Mouse (Mus musculus) mouse embryonic stem cell (cell line): ENCODE results near the gene Disp3.

Source experiments
- in situ Hi-C, 2 experiments: fragments of 300-500 bp; cut with MboI; formaldehyde crosslinking; loops; 1 replicate in 1 of 2; 3 replicates in 1 of 2; pipeline ENCODE4 v1.14.3; 2019 to 2020; ENCODE audit warnings: low sequenced_read_pairs in 2 of 2, low pct_unique_long_range_greater_than_20kb in 1 of 2, mixed read lengths in 1 of 2; ENCODE audit not compliant: unreplicated experiment in 1 of 2

The Disp3 gene

DNA sequence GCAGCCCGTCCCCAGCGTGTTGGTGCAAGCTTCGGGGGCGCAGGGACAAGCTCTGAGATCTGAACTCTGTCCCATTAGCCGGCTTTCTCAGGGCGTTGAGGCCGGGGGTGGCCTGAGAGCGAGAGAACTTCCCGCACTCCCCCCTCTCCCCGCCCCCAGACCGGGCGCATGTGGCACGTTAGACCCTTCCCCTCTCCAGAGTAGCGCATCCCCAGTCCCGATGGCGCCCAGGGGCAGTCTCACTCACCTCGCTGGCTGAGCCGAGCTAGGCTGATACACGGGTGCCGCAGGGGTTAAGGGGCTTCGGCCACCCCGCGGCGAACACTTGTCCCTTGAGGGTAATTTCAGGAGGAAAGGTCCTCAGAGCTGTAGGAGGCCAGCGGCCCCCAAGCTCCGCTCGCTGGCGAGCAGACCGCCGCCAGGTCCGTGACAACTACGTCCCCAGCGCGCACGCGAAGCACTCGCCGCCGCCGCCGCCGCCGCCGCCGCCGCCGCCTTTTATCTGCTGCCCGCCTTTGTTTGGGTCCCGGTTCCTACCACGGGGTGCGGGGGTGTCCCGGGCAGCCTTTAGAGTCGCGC lies at the start of gene Disp3:
Gene Disp3, minus strand, starts transcription at position 490 of the 579 bp plus-strand sequence.
- in situ Hi-C loops: no loop called here

DNA sequence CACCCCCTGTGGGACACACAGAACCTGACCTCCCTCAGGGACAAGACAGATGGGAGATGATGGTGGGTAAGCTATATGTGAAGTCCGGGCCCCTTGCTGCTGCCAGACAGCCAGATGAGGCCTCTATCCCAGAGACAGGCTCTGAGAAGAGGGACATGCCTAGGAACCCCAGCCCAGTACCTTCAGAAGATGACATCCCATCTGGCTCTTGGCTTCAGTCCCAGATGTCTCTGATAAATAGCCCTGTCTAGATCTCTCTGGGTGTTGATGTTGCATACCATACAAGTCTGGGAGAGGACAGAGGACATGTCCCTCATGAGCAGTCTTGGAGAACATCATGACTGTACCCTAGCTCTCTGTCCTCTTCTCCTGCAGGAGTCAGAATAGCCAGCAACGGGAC lies 42.5 kb upstream of the Disp3 start:
- in situ Hi-C loops: no loop called here

DNA sequence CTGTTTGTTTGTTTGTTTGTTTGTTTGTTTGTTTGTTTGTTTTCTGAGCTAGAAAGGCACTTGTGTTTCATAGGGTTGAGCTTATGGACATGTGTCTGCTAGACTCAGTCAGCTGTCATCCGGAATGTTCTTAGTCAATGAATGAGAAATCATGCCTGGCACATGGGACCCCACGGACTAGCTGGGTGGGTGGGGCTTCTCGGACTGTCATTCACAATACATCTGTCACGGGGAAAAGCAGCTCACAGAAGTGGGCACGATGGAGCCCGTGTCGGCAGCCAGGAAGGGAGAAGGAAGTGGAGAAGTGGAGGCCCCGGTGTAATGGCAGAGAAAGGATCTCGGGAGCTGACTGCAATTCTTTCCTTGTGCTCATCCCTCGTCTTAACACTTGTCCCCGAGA lies 41.7 kb upstream of the Disp3 start:
- in situ Hi-C loops: no loop called here

DNA sequence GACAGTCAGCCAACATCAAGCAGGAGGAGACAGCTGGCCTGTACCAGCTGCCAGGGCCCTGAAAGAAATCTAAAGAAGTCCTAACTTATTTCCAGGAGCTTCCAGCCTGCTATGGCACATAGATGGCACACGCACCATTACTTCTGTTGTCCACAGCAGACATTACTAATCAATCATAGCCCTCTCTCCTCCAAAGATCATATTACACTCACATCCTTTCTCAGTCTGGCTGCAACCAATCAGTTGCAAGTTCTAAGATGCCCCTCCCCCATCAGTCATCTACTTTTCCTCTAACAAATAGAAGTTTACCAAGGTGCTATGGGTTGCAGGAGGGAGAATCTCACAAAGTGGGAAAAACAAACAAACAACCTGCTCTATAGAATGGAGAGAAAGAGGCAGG lies 40.5 kb upstream of the Disp3 start:
- in situ Hi-C loops: no loop called here

DNA sequence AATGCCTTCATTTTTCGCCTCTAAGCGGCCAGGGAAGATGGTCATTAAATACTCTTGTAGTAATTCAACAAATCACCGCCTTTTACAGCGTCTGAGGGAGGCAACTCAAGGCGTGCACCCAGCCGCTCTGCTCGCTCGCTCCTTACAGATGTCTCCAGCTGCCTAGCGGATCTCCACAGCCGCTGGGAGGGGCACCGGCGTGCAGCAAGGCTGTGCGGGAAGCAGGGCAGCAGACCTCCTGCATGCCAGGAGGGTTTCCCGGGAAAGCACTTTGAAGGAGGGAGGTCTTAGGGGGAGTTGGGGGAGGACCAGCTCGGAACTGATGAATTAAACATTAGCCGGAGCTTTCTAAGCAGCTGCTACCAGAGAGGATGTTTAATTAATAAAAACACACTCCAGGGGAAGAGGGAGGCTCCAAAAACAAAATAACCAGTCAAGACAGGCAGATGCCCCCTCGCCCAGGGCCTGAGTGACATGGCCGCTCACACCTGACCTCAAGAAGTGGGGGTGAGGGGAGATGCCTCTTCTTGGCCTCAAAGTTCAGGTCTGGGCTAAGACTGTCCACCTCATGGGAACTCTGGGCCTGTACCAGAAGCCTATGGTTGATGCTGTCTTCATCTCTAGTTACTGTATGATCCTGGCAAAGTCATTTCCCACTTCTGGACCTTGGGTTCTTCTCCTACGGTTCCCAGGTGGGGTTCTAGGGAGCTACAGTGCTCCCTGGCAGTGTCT lies 39.7 kb upstream of the Disp3 start:
- in situ Hi-C loops: no loop called here

DNA sequence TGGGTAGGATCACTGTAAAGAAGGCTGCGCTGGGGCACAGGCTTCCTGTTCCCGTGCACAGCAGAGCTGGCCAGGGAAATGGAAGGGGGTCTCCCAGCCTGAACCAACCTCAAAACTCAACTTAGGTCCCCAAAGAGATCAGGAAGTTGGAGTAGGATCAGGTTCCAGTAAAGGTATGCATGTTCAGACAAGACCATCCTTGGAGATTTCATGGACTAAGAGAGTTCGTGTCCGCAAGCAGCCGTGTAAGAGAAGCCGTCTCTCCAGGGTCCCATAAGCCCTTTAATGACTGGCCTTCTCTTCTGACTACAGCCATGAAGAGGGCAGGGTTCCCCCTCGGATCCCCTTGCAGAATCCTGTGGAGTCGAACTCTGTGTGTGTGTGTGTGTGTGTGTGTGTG lies 39.0 kb upstream of the Disp3 start:
- in situ Hi-C loops: no loop called here

DNA sequence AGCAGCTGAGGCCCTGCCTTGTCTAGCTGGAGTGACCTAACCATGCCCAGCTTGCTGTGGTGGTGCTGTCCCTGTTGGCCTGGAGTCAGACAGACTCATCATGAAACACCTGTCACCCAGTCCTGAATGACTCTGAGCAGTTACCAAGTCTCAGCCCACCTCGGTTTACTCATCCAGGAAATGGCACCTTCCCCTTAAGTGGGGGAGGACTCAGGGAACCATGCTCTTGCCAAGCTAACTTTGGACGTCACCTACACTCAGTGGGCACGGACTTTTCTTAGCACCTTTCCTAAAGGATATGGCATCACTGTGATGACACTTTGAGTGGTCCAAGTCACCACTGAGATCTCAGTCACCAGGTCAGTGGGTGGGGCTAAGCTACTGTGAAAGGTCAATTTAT lies 38.2 kb upstream of the Disp3 start:
- in situ Hi-C loops: no loop called here

DNA sequence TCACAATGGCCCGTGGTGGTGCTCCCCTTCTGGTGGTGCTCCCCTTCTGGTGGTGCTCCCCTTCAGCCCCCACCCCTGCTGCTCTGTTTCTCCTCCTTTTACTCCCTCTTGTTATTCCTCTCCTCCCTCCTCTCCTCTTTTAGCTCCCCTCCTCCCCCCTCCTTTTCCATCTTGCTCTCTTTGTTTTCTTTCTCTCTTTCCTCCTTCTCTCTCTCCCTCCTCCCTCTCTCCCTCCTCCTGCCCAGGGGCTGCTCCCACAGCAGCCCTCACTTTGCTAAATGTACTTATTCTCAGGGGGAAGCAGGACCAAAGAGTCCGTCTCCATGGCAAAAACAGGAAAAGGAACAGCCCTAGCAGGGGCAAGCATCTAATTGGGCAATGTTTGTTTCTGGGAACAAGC lies 37.3 kb upstream of the Disp3 start:
- in situ Hi-C loops: no loop called here

DNA sequence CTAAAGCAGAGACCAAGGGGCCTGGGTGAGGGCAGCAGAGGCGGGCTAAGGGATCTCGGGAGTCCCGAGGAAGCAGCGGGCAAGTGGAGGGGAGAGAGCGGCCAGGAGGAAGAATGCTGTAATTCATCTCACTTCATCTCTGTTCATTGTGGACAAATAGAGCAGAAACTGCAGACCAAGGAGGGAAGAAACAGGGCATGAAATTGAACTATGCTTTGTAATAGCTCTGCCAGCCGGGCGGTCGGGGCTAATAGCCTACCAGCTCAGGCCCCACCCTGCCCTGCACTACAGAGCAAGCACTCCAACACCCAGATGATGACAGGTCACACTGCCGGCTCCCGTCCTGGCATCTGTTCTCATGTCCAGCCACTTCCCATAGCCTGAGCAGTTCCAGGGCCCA lies 34.4 kb upstream of the Disp3 start:
- in situ Hi-C loops: no loop called here

DNA sequence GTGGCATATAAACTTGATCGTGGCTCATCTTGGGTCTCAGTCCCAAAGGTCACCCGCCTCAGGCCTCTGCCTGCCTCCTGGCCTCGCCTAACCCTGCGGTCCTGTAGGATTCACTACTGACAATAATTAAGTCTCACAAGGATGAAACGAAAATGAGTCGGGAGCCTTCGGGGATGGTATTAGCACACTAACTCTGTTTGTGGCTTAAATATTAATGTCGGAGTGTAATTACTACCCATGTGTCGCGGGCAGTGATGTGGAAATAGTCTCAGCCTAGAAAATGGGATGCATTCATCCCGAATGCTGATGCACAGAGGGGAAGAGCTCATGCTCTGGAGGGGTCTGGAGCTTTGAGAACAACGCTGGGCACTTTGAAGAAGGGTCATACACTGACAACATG lies 31.6 kb upstream of the Disp3 start:
- in situ Hi-C loops: no loop called here

DNA sequence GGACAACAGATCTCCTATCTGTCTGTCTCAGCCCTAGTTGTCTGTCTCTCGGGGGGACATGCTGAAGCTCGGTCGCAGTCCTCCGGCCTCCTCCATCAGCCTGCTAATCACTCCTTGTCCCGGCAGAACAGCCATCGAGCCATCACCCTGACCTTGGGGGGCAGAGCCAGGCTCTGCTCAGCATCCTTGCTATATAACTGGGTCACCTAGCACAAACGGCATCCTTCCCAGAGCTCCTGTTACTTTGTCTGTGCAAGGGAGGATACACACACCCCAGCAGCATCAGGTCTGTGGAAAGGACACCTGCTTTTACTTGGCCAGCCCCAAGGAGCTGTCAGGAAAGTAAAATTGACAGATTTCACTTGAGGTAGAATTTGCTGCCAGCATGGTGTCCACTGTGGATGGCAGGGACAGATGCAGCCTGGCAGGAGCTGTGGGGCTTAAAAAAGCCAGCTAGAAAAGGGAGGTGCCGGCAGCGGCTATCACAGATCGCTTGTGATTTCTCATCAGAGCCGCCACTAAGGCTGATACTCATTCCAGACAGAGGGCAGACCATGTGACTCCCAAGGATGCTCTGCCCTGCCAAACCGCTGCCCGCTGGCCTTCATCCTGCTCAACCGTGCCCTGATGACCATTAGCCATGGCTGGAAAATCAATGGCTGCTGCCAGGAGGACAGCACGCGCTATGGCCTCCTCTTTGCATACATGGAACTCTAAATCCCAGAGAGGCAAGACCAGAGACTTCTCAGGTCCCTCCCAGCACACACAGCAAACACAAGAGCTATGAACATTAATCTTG lies 27.8 kb upstream of the Disp3 start:
- in situ Hi-C loops: no loop called here

DNA sequence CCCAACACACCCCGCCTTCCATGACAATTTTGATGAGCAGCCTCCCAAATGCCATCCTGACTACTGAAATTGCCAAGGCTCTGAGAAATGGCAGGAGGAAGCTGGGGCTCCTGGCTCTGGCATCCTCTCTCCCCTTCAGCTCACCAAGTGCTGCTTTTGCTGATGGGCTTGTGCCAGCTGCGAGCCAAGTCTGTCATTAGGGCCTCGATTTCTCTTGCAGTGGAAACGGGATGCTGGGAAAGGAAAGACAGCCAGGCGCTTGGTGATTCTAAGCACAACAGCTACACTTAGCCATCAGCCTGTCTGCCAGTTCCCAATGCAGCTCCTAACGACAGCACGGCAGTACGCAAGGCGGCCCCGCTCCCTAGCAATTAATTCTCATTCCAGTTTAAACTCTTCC lies 26.6 kb upstream of the Disp3 start:
- in situ Hi-C loops: no loop called here

DNA sequence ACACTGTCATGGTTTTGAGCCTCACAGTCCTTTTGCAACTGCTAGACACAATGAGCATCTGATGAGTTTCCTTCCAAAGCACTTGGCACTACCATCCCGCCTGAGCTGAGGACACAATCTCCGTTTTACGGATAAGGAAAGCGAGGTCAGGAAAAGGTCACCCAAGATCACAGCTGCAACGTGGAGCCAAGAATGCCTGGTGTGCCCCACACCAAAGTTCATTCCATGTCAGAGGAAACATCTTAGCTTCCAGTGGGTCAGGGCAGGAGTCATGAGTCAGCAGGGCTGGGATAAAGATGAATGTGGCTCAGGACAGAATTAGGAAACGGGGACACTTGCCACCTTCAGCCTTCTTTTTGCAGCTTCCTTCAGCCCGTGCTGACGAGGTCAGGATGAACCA lies 25.8 kb upstream of the Disp3 start:
- in situ Hi-C loops: no loop called here

DNA sequence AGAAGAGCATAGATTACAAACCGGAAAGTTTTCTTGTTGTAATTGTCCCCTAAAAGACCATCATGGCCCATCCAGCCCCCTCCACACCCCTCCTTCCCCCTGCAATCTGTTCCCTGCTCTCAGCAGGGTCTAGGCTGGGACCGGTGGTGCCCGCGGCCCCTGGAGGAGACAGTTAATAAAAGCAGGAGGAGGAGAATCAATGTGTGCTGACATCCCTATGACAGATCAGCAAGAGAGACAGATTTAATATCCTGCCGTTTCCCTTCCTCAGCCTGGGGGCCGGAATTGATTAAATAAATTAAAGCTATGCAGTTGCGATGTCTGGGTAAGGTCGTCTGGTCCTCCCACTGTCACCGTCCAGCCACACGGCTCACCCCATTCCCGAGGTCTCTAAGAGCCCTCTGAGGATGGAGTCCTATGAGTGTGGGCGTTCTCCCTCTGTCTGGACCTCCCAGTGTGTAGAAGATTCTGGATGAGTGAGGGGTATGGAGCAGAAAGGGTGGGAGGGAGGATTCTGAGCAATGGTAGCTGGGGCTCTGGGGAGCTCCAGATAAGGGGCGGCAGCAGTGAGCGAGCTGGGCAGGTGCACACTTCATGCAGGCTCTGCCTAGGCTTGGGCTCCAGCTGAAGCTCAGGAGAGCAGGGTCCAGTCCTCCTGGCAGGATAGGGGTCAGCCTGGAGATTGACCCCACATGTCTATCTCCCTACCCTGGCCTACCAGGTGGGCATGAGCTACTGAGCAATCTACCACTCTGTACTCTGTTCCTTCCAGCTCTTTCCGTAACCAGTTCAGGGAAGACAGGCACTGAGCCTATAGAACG lies 24.7 kb upstream of the Disp3 start:
- in situ Hi-C loops: no loop called here

DNA sequence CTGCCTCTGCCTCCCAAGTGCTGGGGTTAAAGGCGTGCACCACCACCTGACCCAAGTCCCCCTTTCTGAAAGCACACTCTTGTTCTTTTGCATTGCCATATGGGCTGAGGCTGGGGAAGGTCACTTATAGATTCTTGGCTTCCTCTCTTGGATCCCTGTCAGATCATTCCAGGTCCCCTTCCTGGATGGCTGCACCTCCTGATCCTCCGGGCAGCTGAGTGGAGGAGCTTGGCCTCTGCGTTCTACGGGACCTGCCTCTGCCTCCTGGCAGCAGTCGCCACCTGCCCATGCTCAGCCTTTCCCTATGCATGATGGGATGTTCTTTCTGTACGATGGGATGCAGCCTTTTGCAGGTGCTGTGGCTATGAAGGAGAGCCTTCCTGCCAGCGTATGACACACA lies 23.1 kb upstream of the Disp3 start:
- in situ Hi-C loops: no loop called here

DNA sequence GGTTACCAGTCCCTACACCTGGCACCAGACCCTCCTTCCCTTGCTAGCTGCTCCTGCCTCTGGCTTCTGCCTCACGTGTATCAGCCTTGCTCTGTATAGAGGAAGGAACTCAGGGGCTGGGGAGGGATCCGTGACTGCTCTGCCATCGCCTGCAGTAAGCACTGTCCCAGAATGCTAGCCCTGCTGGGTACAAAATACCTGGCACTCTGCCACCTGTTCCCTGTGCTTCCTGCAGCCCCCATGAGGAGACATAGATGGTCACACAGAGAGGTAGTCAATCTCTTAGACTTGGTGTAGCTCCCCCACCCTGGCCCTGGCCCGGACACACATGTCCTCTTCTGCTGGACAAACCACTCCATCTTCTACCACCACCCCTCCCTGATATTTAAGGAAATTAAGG lies 22.4 kb upstream of the Disp3 start:
- in situ Hi-C loops: no loop called here

DNA sequence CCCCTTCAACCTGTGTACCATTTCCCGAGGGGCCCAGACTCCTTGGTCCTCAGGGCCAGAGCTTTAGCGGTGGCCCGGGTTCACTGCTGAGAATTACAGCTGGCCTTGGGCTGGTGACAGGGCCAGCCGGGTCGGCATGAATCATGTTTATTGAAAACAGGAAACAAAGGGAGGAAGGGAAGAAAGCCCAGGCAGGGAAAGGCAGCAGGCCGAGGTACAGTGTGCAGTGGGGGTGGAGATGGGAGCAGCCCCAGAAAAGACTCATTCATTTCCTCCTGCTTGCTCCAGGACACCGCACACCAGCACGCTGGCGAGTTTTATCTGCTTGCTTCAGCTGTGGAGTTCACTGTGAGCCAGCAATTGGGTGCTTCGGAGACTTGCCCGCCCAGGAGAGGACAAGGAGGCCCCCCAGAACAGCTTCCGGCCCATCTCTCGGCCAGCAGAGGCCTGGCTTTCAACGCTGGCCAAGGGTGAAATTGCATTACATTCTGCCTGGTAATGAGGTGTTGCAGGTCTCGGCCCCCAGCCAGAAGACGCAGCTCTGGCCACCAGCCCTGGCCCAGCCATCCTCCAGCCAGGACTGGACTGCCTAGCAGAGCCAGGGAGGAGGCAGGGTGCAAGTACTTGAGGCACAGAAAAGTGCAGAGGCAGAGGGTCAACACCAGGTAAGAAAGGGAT lies 18.8 kb upstream of the Disp3 start:
- in situ Hi-C loops: no loop called here

DNA sequence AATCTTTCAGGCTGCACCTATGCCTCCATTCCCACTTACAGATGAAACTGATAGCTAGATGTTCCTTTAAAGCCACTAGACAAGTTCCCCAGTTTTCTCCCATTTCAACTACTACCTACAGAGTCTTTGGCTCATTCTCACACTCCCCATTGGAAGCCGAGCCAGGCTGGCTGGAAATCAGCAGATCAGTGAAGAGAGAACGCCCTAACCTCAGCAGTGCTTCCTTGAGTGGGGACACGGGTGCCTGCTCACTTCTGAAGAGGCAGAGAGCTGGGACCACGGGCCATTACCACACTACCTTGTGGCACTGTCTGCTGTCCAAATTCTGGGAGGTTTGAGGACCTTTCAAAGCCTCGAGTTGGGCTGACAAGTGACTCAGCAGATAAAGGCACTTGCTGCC lies 11.0 kb upstream of the Disp3 start:
- in situ Hi-C loops: no loop called here

DNA sequence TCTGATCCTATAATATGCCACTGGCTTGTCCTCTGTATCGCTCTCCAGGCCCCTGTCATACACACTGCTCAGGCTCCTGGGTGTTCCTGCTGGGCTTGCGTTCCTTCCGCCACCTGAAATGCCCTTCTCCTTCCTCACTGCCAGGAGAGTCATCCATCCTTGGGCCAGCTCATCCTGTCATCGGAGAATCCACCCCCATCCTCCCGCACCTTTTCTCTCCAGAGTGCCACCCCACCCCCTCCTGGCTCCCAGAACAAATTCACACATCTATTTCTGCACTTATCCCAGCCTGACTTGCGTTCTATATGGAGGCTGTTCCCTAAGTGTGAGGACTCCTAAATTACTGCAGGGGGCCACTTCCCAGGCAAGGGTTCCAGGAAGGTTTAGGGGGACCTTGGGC lies 9.9 kb upstream of the Disp3 start:
- in situ Hi-C loops: no loop called here
